Mouse (Mus musculus): ENCODE measurements around the gene Ptprc. TPM values are rescaled to one million over a fixed set of nuclear protein-coding genes. Genes with fewer than 3 reads are reported as not detected.

Ptprc gene
- polyA plus RNA-seq, 1 experiment: not detected

GRCm38 (mm10) chr1:138157709-138158108, 17.8 kb downstream of the Ptprc start:
- H3K4me3 ChIP-seq (replicated peaks): no peak overlapping the region
- no peaks in the 10 kb centered on the region for H3K27me3 ChIP-seq (ENCODE audit: control insufficient read depth)
- no peaks in the 10 kb centered on the region for H3K36me3 ChIP-seq (ENCODE audit: control insufficient read depth)
- no peaks in the 10 kb centered on the region for H3K4me1 ChIP-seq (ENCODE audit: control insufficient read depth)
- no peaks in the 10 kb centered on the region for H3K9me3 ChIP-seq (ENCODE audit: control insufficient read depth, low read length)
- no peak for TF ChIP-seq GATA1 (IDR thresholded peaks at IDR 0.05; ENCODE audit: low read length)
- no peak for TF ChIP-seq TAL1 (IDR thresholded peaks at IDR 0.05; ENCODE audit: low read length)

GRCm38 (mm10) chr1:138157008-138157407, 18.5 kb downstream of the Ptprc start:
- H3K36me3 ChIP-seq (ENCODE audit: control insufficient read depth): no peaks in the 10 kb centered on the region
- no peaks in the 10 kb centered on the region for H3K4me1 ChIP-seq (ENCODE audit: control insufficient read depth)
- H3K9me3 ChIP-seq (ENCODE audit: control insufficient read depth, low read length): no peaks in the 10 kb centered on the region
- no peak overlapping the region for H3K4me3 ChIP-seq (replicated peaks)
- TF ChIP-seq TAL1 (IDR thresholded peaks at IDR 0.05; ENCODE audit: low read length) (no peak), GATA1 (IDR thresholded peaks at IDR 0.05; ENCODE audit: low read length) (no peak)
- H3K27me3 ChIP-seq (ENCODE audit: control insufficient read depth): no peaks in the 10 kb centered on the region

- no peaks in the 10 kb centered on the region for H3K9me3 ChIP-seq (ENCODE audit: control insufficient read depth, low read length)
These were observed 21.2 kb downstream of the Ptprc start for GRCm38 (mm10) chr1:138154185-138154785.

GRCm38 (mm10) chr1:138153126-138153525, 22.4 kb downstream of the Ptprc start:
- no peaks in the 10 kb centered on the region for H3K9me3 ChIP-seq (ENCODE audit: control insufficient read depth, low read length)
- no peaks in the 10 kb centered on the region for H3K36me3 ChIP-seq (ENCODE audit: control insufficient read depth)
- no peak overlapping the region for H3K4me3 ChIP-seq (replicated peaks)
- H3K27me3 ChIP-seq (ENCODE audit: control insufficient read depth): no peaks in the 10 kb centered on the region
- H3K4me1 ChIP-seq (ENCODE audit: control insufficient read depth): no peaks in the 10 kb centered on the region
- TF ChIP-seq GATA1 (IDR thresholded peaks at IDR 0.05; ENCODE audit: low read length) (no peak), TAL1 (IDR thresholded peaks at IDR 0.05; ENCODE audit: low read length) (no peak)

More at GRCm38 (mm10) chr1:138154185-138154785, 21.2 kb downstream of the Ptprc start:
- TF ChIP-seq GATA1 (IDR thresholded peaks at IDR 0.05; ENCODE audit: low read length) (no peak), TAL1 (IDR thresholded peaks at IDR 0.05; ENCODE audit: low read length) (no peak)
- no peaks in the 10 kb centered on the region for H3K27me3 ChIP-seq (ENCODE audit: control insufficient read depth)
- no peaks in the 10 kb centered on the region for H3K36me3 ChIP-seq (ENCODE audit: control insufficient read depth)
- no peaks in the 10 kb centered on the region for H3K4me1 ChIP-seq (ENCODE audit: control insufficient read depth)
- no peak overlapping the region for H3K4me3 ChIP-seq (replicated peaks)

GRCm38 (mm10) chr1:138148844-138149243, 26.7 kb downstream of the Ptprc start:
- TF ChIP-seq GATA1 (IDR thresholded peaks at IDR 0.05; ENCODE audit: low read length): no peak
- no peak for TF ChIP-seq TAL1 (IDR thresholded peaks at IDR 0.05; ENCODE audit: low read length)

GRCm38 (mm10) chr1:138145571-138145970, 29.9 kb downstream of the Ptprc start:
- Histone ChIP-seq H3K4me1 (ENCODE audit: control insufficient read depth) (no peaks in the 10 kb centered on the region), H3K9me3 (ENCODE audit: control insufficient read depth, low read length) (no peaks in the 10 kb centered on the region), H3K36me3 (ENCODE audit: control insufficient read depth) (no peaks in the 10 kb centered on the region), H3K4me3 (replicated peaks) (no peak overlapping the region), H3K27me3 (ENCODE audit: control insufficient read depth) (no peaks in the 10 kb centered on the region)
- TF ChIP-seq GATA1 (IDR thresholded peaks at IDR 0.05; ENCODE audit: low read length) (no peak), TAL1 (IDR thresholded peaks at IDR 0.05; ENCODE audit: low read length) (no peak)

More at GRCm38 (mm10) chr1:138148844-138149243, 26.7 kb downstream of the Ptprc start:
- Histone ChIP-seq H3K4me1 (ENCODE audit: control insufficient read depth) (no peaks in the 10 kb centered on the region), H3K9me3 (ENCODE audit: control insufficient read depth, low read length) (no peaks in the 10 kb centered on the region), H3K4me3 (replicated peaks) (no peak overlapping the region), H3K36me3 (ENCODE audit: control insufficient read depth) (no peaks in the 10 kb centered on the region), H3K27me3 (ENCODE audit: control insufficient read depth) (no peaks in the 10 kb centered on the region)

GRCm38 (mm10) chr1:138145148-138145547, 30.4 kb downstream of the Ptprc start:
- H3K36me3 ChIP-seq (ENCODE audit: control insufficient read depth): no peaks in the 10 kb centered on the region
- no peak for TF ChIP-seq TAL1 (IDR thresholded peaks at IDR 0.05; ENCODE audit: low read length)
- no peak overlapping the region for H3K4me3 ChIP-seq (replicated peaks)
- no peaks in the 10 kb centered on the region for H3K27me3 ChIP-seq (ENCODE audit: control insufficient read depth)
- no peaks in the 10 kb centered on the region for H3K4me1 ChIP-seq (ENCODE audit: control insufficient read depth)
- no peaks in the 10 kb centered on the region for H3K9me3 ChIP-seq (ENCODE audit: control insufficient read depth, low read length)

GRCm38 (mm10) chr1:138144365-138144764, 31.1 kb downstream of the Ptprc start:
- Histone ChIP-seq H3K9me3 (ENCODE audit: control insufficient read depth, low read length) (no peaks in the 10 kb centered on the region), H3K27me3 (ENCODE audit: control insufficient read depth) (no peaks in the 10 kb centered on the region), H3K4me3 (replicated peaks) (no peak overlapping the region), H3K36me3 (ENCODE audit: control insufficient read depth) (no peaks in the 10 kb centered on the region), H3K4me1 (ENCODE audit: control insufficient read depth) (no peaks in the 10 kb centered on the region)
- TF ChIP-seq GATA1 (IDR thresholded peaks at IDR 0.05; ENCODE audit: low read length): no peak
- TF ChIP-seq TAL1 (IDR thresholded peaks at IDR 0.05; ENCODE audit: low read length): no peak

GRCm38 (mm10) chr1:138140769-138141168, 34.7 kb downstream of the Ptprc start:
- Histone ChIP-seq H3K27me3 (ENCODE audit: control insufficient read depth) (no peaks in the 10 kb centered on the region), H3K9me3 (ENCODE audit: control insufficient read depth, low read length) (no peaks in the 10 kb centered on the region), H3K4me3 (replicated peaks) (no peak overlapping the region), H3K36me3 (ENCODE audit: control insufficient read depth) (no peaks in the 10 kb centered on the region), H3K4me1 (ENCODE audit: control insufficient read depth) (0 out of 2 replicates have a peak, but pooled peaks cover 2% of the 10 kb centered on the region)
- TF ChIP-seq TAL1 (IDR thresholded peaks at IDR 0.05; ENCODE audit: low read length): no peak
- TF ChIP-seq GATA1 (IDR thresholded peaks at IDR 0.05; ENCODE audit: low read length): no peak

- Histone ChIP-seq H3K27me3 (ENCODE audit: control insufficient read depth) (no peaks in the 10 kb centered on the region), H3K9me3 (ENCODE audit: control insufficient read depth, low read length) (no peaks in the 10 kb centered on the region), H3K4me1 (ENCODE audit: control insufficient read depth) (0 out of 2 replicates have a peak, but pooled peaks cover 2% of the 10 kb centered on the region), H3K36me3 (ENCODE audit: control insufficient read depth) (no peaks in the 10 kb centered on the region), H3K4me3 (replicated peaks) (no peak overlapping the region)
- no peak for TF ChIP-seq GATA1 (IDR thresholded peaks at IDR 0.05; ENCODE audit: low read length)
- TF ChIP-seq TAL1 (IDR thresholded peaks at IDR 0.05; ENCODE audit: low read length): no peak
These were observed 37.8 kb downstream of the Ptprc start for GRCm38 (mm10) chr1:138137696-138138095.

Data from erythroblast, embryonic 14.5 days (primary cell).